Mouse (Mus musculus) liver, embryonic 12.5 days (tissue): Measurements from ENCODE around the gene Cox16. TPM values are rescaled to one million over a fixed set of nuclear protein-coding genes. Genes with fewer than 3 reads are reported as not detected.
"Not testable (repeated sequence)": the region's sequence is repeated elsewhere in the genome, so short reads cannot be mapped to it uniquely, and the experiment has no call there.

Experiments
- ATAC-seq: fragments of 200-750 bp; cut with Nextera tagmentation; 2 replicates; pipeline ENCODE4 v1.8.0; 2017; ENCODE audit warnings: moderate number of reproducible peaks, mild to moderate bottlenecking, moderate library complexity
- H3K27ac ChIP-seq: fragments of 300-500 bp; sonication (generic); 2 replicates; pipeline ENCODE4 v1.5.1; 2016; ENCODE audit warnings: mild to moderate bottlenecking
- H3K27me3 ChIP-seq: fragments of 300-500 bp; sonication (generic); replicated peaks from 2 replicates; pipeline ENCODE4 v1.6.1; 2016; ENCODE audit warnings: mild to moderate bottlenecking, moderate library complexity
- H3K36me3 ChIP-seq: fragments of 300-500 bp; sonication (generic); 2 replicates; pipeline ENCODE4 v1.6.1; 2016; ENCODE audit warnings: mild to moderate bottlenecking, moderate library complexity
- H3K4me1 ChIP-seq: fragments of 300-500 bp; sonication (generic); 2 replicates; pipeline ENCODE4 v1.6.1; 2016
- H3K4me2 ChIP-seq: fragments of 300-500 bp; sonication (generic); 2 replicates; pipeline ENCODE4 v1.6.1; 2016; ENCODE audit warnings: mild to moderate bottlenecking, moderate library complexity
- H3K4me3 ChIP-seq: fragments of 300-500 bp; sonication (generic); 2 replicates; pipeline ENCODE4 v1.5.1; 2016; ENCODE audit warnings: mild to moderate bottlenecking, moderate library complexity
- H3K9ac ChIP-seq: fragments of 300-500 bp; sonication (generic); 2 replicates; pipeline ENCODE4 v1.6.1; 2016; ENCODE audit warnings: mild to moderate bottlenecking, moderate library complexity
- H3K9me3 ChIP-seq: fragments of 300-500 bp; sonication (generic); replicated peaks from 2 replicates; pipeline ENCODE4 v1.6.1; 2016; ENCODE audit warnings: mild to moderate bottlenecking, moderate library complexity
- WGBS: fragments of 180-500 bp; shearing (Covaris S2); methylation state at CpG from one replicate; pipeline ENCODE4 v1.1.7; 2016; ENCODE audit not compliant: insufficient replicate concordance; 5-methylcytosine and 5-hydroxymethylcytosine counted together
- polyA plus RNA-seq: library from polyadenylated mRNA; unstranded; fragments of >200 nt; fragmentation: Nextera tagmentation; extraction: Ambion mirVana; gene quantifications from 2 replicates; pipeline ENCODE4 v1.2.1, GENCODE M21; 2016

Cox16 gene
- 78.4 and 86.0 TPM in 2 replicates for polyA plus RNA-seq

DNA sequence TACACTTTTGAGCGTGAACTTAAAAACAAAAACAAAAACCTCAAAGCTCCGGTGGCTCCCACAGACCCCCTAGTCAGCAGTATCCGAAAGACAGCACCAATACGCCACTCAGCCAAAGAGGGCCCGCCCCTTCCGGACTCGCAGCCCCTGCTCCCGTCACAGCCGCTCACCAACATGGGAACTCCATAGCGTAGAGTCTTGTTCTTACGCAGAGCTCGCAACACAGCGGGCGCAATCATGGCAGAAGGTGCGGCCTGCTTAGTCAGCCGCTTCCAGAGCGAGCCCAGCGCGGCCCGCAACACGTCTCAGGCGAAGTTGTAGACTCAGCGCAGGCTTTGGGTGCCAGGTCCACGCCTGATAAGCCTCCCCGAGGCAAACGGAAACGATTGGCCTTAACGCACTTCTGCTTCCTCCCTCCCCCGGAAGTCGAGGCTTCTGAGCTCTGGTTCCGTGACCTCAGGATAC, at the start of gene Cox16:
Gene Cox16 (minus strand): TSS at position 401 of the 465 bp plus-strand sequence.
- ATAC-seq = peak; percentile 96
- under 1% methylated on average over 31 of the region's 31 CpGs for WGBS

DNA sequence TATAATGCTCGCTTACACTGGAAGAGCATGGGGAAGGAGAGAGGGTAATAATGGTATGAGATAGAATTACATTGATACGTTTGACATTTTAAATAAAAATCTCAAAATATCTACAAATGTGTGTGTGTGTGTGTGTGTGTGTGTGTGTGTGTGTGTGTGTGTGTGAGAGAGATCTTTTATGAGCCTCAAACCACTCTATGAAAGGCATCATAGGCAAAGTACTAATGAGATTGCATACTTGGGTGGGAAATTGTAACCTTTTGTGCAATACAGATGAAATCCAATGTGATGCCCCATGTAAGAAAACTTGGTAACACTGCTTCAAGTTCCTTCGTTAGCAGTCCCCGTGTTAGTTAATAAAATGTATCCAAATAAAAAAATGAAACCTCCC, 48.1 kb upstream of the Cox16 start:
- peaks cover 28% of the 10 kb centered on the region for H3K4me1 ChIP-seq
- peak; percentile 6; the same call in 1 of the 2 replicates for ATAC-seq
- peak overlapping the region; percentile 81 for H3K9ac ChIP-seq
- no peaks in the 10 kb centered on the region for H3K9me3 ChIP-seq
- H3K27ac ChIP-seq = peak overlapping the region; percentile 77
- H3K27me3 ChIP-seq = no peaks in the 10 kb centered on the region; the same call in 1 of the 2 replicates
- H3K36me3 ChIP-seq = no peaks in the 10 kb centered on the region
- H3K4me3 ChIP-seq = peak overlapping the region; percentile 69
- 39% methylated on average over 4 of the region's 4 CpGs for WGBS
- peak overlapping the region; percentile 76 for H3K4me2 ChIP-seq

More for the DNA sequence above, at the start of gene Cox16:
- no peaks in the 10 kb centered on the region for H3K27me3 ChIP-seq
- peak within 1 kb of the TSS; percentile 79 for H3K4me2 ChIP-seq
- H3K27ac ChIP-seq = peak within 1 kb of the TSS; percentile 96
- H3K9me3 ChIP-seq = no peaks in the 10 kb centered on the region
- peak within 1 kb of the TSS; percentile 72 for H3K9ac ChIP-seq
- H3K4me1 ChIP-seq = peaks cover 16% of the 10 kb centered on the region; the same call in 1 of the 2 replicates
- no peaks in the 10 kb centered on the region for H3K36me3 ChIP-seq
- peak within 1 kb of the TSS; percentile 73 for H3K4me3 ChIP-seq

GRCm38 (mm10) chr12:81532316-81533028, 47.5 kb upstream of the Cox16 start, which contains the start of the genes Gm20498 and Synj2bp:
TSS of gene Gm20498 (minus strand) at chr12:81532905.
TSS of gene Synj2bp (minus strand) at chr12:81532911.
- Histone ChIP-seq H3K27me3 (no peaks in the 10 kb centered on the region; the same call in 1 of the 2 replicates), H3K9ac (peak within 1 kb of the TSS; percentile 81), H3K4me2 (peak within 1 kb of the TSS; percentile 76), H3K36me3 (no peaks in the 10 kb centered on the region), H3K27ac (peak within 1 kb of the TSS; percentile 77), H3K4me1 (peaks cover 28% of the 10 kb centered on the region), H3K4me3 (peak within 1 kb of the TSS; percentile 69), H3K9me3 (no peaks in the 10 kb centered on the region)
- ATAC-seq = peak; percentile 91
- whole genome bisulfite sequencing = under 1% methylated on average over 46 of the region's 46 CpGs

DNA sequence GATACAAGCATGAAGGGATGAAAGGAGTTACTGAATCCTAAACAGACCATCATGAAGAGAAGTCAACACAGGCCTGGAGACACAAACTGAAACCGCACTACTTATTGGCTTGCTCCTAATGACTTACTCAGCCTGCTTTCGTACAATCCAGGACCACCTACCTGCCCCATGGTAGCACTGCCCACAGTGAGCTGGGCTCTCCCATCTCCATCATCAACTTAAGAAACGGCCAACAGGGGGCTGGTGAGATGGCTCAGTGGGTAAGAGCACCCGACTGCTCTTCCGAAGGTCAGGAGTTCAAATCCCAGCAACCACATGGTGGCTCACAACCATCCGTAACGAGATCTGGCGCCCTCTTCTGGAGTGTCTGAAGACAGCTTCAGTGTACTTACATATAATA, 45.7 kb upstream of the Cox16 start:
- not testable (repeated sequence) for H3K4me2 ChIP-seq, H3K27me3 ChIP-seq, H3K9me3 ChIP-seq, H3K9ac ChIP-seq, H3K36me3 ChIP-seq, H3K27ac ChIP-seq, H3K4me3 ChIP-seq, ATAC-seq
- H3K4me1 ChIP-seq = peaks cover 28% of the 10 kb centered on the region
- WGBS = 60% methylated on average over 7 of the region's 8 CpGs

DNA sequence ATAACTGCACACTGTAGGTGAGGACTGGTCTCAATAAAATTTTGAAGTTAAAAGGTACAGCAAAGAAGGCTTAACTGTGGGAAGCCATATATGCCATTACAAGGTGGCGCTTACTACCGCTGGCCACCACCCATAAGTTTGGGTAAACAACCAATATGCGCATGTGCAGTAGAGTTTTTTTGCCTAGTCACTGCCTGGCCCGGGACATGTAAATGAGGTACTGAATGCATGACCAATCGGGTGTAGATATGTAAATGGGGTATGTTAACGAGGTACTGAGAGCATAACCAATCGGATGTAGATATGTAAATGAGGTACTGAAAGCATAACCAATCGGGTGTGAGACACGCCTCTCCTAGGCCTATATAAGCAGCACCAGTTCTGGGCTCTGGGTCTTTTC, 12.0 kb upstream of the Cox16 start:
- H3K36me3 ChIP-seq = peaks cover 19% of the 10 kb centered on the region
- H3K27me3 ChIP-seq, H3K4me1 ChIP-seq, ATAC-seq, H3K4me2 ChIP-seq, H3K9ac ChIP-seq, H3K4me3 ChIP-seq, H3K27ac ChIP-seq, H3K9me3 ChIP-seq: not testable (repeated sequence)
- 88% methylated on average over 9 of the region's 9 CpGs for WGBS

- H3K9me3 ChIP-seq = no peaks in the 10 kb centered on the region
- H3K9ac ChIP-seq = no peak overlapping the region
- H3K27me3 ChIP-seq = no peaks in the 10 kb centered on the region
- peaks cover 1% of the 10 kb centered on the region; the same call in 1 of the 2 replicates for H3K4me1 ChIP-seq
- 80% methylated on average over 5 of the region's 5 CpGs for WGBS
- no peak for ATAC-seq
- H3K4me3 ChIP-seq = no peak overlapping the region
- no peak overlapping the region for H3K27ac ChIP-seq
- 0 out of 2 replicates have a peak, but pooled peaks cover 4% of the 10 kb centered on the region for H3K36me3 ChIP-seq
- no peak overlapping the region for H3K4me2 ChIP-seq
These were observed 5.6 kb upstream of the Cox16 start for GRCm38 (mm10) chr12:81490491-81490890.

DNA sequence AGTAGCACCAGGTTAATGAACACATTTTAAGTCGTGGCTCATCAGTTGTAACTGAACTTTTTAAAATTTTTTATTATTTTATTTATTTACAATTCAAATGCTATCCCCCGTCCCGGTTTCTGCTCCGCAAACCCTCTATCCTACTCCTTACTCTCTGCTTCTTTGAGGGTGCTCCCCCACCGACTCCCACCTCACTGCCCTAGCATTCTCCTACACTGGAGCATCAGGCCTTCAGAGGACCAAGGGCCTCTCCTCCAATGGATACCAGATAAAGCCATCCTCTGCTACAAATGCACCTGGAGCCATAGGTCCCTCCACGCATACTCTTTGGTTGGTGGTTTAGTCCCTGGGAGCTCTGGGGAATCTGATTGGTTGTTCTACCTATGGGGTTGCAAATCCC, 384 bp upstream of the Cox16 start:
- Histone ChIP-seq H3K27me3 (no peaks in the 10 kb centered on the region), H3K9me3 (no peaks in the 10 kb centered on the region), H3K4me1 (peaks cover 16% of the 10 kb centered on the region; the same call in 1 of the 2 replicates), H3K4me3 (peak overlapping the region; percentile 73), H3K36me3 (no peaks in the 10 kb centered on the region), H3K4me2 (peak overlapping the region; percentile 79), H3K27ac (peak overlapping the region; percentile 96), H3K9ac (no peak overlapping the region)
- WGBS = 36% methylated on average over 6 of the region's 6 CpGs
- ATAC-seq = no peak

GRCm38 (mm10) chr12:81484212-81484611, 715 bp downstream of the Cox16 start:
- peak overlapping the region; percentile 72 for H3K9ac ChIP-seq
- peak overlapping the region; percentile 73 for H3K4me3 ChIP-seq
- 3% methylated on average over 7 of the region's 7 CpGs for WGBS
- H3K27me3 ChIP-seq = no peaks in the 10 kb centered on the region
- no peaks in the 10 kb centered on the region for H3K9me3 ChIP-seq
- H3K4me1 ChIP-seq = peaks cover 16% of the 10 kb centered on the region; the same call in 1 of the 2 replicates
- peaks cover 2% of the 10 kb centered on the region; the same call in 1 of the 2 replicates for H3K36me3 ChIP-seq
- H3K4me2 ChIP-seq = peak overlapping the region; percentile 79
- ATAC-seq = no peak
- peak overlapping the region; percentile 96 for H3K27ac ChIP-seq

DNA sequence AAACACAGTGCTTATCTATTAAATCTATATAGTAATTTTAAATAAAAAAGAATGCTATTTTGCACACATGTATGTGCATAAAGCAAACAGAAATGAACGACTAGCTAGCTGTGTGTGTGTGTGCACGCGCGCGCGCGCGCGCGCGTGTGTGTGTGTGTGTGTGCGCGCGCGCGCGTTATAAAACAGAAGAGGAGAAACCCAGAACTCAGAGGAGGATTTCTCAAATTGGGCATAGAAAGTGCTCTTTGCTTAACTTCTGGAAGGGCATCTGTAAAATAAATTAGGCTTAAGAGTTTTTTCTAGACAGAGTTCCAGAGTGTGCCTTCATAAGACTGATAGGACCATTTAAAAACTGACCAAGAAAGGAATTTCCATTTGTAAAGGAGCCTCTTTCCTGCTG, 1.3 kb downstream of the Cox16 start:
- peaks cover 16% of the 10 kb centered on the region; the same call in 1 of the 2 replicates for H3K4me1 ChIP-seq
- WGBS = 32% methylated on average over 17 of the region's 17 CpGs

DNA sequence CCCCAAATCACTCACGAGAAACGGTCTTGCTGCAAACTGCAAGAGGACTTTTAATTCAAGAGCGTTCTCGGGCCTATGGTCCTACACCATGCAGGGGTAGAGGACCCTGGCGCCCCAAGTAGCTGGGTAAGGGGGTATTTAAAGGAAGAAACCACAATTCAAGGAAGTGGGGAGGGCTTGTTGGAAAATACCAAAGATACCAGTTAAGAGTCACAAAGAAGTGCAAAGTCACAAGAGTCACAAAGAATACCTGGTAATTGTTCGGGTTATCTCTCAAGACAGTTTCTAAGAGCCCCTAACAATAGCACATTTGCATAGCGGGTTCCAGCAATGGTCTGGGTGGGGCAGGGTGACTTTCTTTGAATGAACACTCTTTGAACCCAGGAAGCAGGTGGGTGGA, 25.9 kb downstream of the Cox16 start:
- H3K4me2 ChIP-seq, H3K27ac ChIP-seq, H3K9ac ChIP-seq, ATAC-seq, H3K4me1 ChIP-seq, H3K4me3 ChIP-seq, H3K27me3 ChIP-seq: not testable (repeated sequence)
- Histone ChIP-seq H3K36me3 (peaks cover 22% of the 10 kb centered on the region), H3K9me3 (peaks cover 18% of the 10 kb centered on the region)
- 84% methylated on average over 7 of the region's 7 CpGs for WGBS

More for the DNA sequence above, 1.3 kb downstream of the Cox16 start:
- Histone ChIP-seq H3K27me3 (no peaks in the 10 kb centered on the region), H3K4me2 (peak overlapping the region; percentile 79), H3K9me3 (no peaks in the 10 kb centered on the region), H3K4me3 (peak overlapping the region; percentile 73), H3K36me3 (peaks cover 2% of the 10 kb centered on the region; the same call in 1 of the 2 replicates), H3K9ac (peak overlapping the region; percentile 72), H3K27ac (0 out of 2 replicates have a peak overlapping the region, but pooled peaks have one; percentile 20)
- ATAC-seq = no peak

- H3K9me3 ChIP-seq, H3K27ac ChIP-seq, ATAC-seq, H3K36me3 ChIP-seq, H3K27me3 ChIP-seq, H3K4me1 ChIP-seq, H3K9ac ChIP-seq, H3K4me3 ChIP-seq, H3K4me2 ChIP-seq: not testable (repeated sequence)
- WGBS = 81% methylated on average over 9 of the region's 9 CpGs
These were observed 45.9 kb downstream of the Cox16 start for GRCm38 (mm10) chr12:81438985-81439384.

DNA sequence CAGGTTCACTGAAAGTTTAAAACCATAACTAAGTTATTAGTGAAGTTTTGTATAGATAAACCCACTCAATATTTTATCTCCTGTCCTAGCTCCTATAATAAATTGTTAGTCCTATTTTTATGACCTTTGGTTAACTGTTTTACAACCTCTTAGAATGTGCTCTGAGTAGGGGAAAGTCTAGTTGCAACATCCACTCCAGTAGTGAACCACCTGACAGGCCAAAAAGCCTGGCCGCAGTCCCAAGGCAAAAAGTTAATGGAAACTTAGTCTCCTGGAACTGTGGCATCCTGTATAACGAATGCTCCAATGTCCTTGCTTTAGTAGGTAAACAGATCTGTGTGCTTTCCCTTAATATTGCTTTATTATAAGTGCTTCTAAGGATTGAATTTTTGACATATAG, 50.1 kb downstream of the Cox16 start:
- not testable (repeated sequence) for ATAC-seq
- WGBS = 78% methylated on average over 2 of the region's 2 CpGs

More for the DNA sequence above, 50.1 kb downstream of the Cox16 start:
- not testable (repeated sequence) for H3K27me3 ChIP-seq, H3K9ac ChIP-seq, H3K4me1 ChIP-seq, H3K27ac ChIP-seq, H3K4me2 ChIP-seq, H3K4me3 ChIP-seq
- peaks cover 18% of the 10 kb centered on the region; the same call in 1 of the 2 replicates for H3K9me3 ChIP-seq
- peaks cover 24% of the 10 kb centered on the region for H3K36me3 ChIP-seq
